Mouse (Mus musculus) limb, embryonic 10.5 days (tissue): Measurements from ENCODE around the gene Ugt1a1. TPM values are rescaled to one million over a fixed set of nuclear protein-coding genes. Genes with fewer than 3 reads are reported as not detected.

Experiments used
- DNase-seq: peaks from one replicate; pipeline ENCODE4 v3.0.0-alpha.2; 2017; ENCODE audit warnings: low spot score
- H3K27ac ChIP-seq: fragments of 300-500 bp; sonication (generic); 2 replicates; pipeline ENCODE4 v1.5.1; 2016; ENCODE audit warnings: mild to moderate bottlenecking
- H3K27me3 ChIP-seq: fragments of 300-500 bp; sonication (generic); 2 replicates; pipeline ENCODE4 v1.6.1; 2016; ENCODE audit warnings: low read depth, mild to moderate bottlenecking; ENCODE audit not compliant: poor library complexity, severe bottlenecking
- H3K36me3 ChIP-seq: fragments of 300-500 bp; sonication (generic); 2 replicates; pipeline ENCODE4 v1.6.1; 2016; ENCODE audit warnings: mild to moderate bottlenecking, moderate library complexity
- H3K4me1 ChIP-seq: fragments of 300-500 bp; sonication (generic); 2 replicates; pipeline ENCODE4 v1.6.1; 2016
- H3K4me3 ChIP-seq: fragments of 300-500 bp; sonication (generic); 2 replicates; pipeline ENCODE4 v1.5.1; 2016; ENCODE audit warnings: mild to moderate bottlenecking, moderate library complexity
- H3K9me3 ChIP-seq: fragments of 300-500 bp; sonication (generic); replicated peaks from 2 replicates; pipeline ENCODE4 v1.6.1; 2016; ENCODE audit warnings: mild to moderate bottlenecking
- WGBS: fragments of 180-500 bp; shearing (Covaris S2); methylation state at CpG from one replicate; pipeline ENCODE4 v1.1.7; 2016; 5-methylcytosine and 5-hydroxymethylcytosine counted together
- polyA plus RNA-seq: library from polyadenylated mRNA; unstranded; fragments of >200 nt; fragmentation: Nextera tagmentation; extraction: Ambion mirVana; gene quantifications from 2 replicates; pipeline ENCODE4 v1.2.1, GENCODE M21; 2016

The Ugt1a1 gene
- polyA plus RNA-seq, 1 experiment from 2014 or later, result not detected

GRCm38 (mm10) chr1:88258361-88258760 is 46.6 kb downstream of the Ugt1a1 start:
- Histone ChIP-seq H3K36me3 (peaks cover 40% of the 10 kb centered on the region), H3K27me3 (no peaks in the 10 kb centered on the region), H3K27ac (no peak overlapping the region), H3K9me3 (peaks cover 68% of the 10 kb centered on the region), H3K4me1 (no peaks in the 10 kb centered on the region), H3K4me3 (no peak overlapping the region)
- no peak for DNase-seq
- WGBS, result 71% methylated on average over 6 of the region's 6 CpGs

DNA sequence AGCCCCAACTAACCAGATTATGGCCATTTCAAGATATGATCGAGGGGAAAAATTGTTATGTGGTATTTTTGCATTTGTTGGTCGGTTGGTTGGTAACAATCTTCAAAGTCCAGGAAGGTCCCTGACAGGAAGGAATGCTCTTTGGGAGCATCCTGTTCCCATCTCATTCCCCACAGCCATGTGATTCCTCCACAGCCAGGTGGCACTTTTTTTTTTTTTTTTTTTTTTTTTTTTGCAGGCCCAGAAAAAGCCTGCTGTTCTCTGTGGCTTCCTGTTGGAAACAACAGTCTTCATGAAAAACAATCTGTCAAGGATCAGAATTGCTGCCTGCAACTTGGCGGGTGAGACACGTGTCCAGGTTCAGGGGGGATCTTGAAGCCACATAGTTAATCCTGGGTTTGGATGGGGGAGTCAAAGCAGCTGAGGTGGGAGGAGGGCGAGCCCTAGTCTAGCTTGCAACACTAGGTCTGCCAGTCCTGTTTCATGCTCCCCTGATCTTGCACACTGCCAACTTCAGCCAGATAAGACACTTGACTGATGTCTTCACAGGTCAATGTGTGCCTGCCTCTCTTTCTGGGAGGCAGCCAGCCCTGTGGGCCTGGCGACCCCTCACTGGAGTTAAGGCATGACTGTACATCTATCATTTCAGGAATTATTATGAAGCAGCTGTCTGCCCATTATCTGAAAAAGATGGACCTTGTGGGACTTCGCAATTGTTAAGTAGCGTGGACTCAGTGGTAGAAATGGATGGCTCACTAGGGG is 47.3 kb downstream of the Ugt1a1 start:
- Histone ChIP-seq H3K4me3 (no peak overlapping the region), H3K27ac (no peak overlapping the region), H3K36me3 (peaks cover 47% of the 10 kb centered on the region), H3K9me3 (peaks cover 68% of the 10 kb centered on the region), H3K27me3 (no peaks in the 10 kb centered on the region), H3K4me1 (no peaks in the 10 kb centered on the region)
- 80% methylated on average over 8 of the region's 8 CpGs for WGBS
- peak; percentile 68 for DNase-seq

DNA sequence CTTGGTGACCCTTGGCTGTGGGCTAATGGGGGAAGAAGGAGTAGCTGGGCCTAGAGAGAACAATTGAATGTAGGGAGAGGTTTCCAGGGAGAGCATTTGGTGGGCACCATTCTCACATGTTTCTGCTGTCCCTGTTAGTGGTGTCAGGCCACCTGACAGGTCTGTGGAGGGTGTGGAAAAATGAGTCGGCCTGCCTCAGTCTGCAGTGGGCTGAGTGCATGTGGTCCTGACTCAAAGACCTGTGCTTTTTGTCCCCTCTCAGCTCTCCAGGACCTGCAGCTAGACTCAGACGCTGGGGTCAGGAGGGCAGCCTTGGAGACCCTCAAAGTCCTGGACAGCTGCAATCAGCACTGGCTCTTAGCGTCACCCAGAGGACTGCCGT is 47.9 kb downstream of the Ugt1a1 start:
- H3K4me3 ChIP-seq, result no peak overlapping the region
- peaks cover 53% of the 10 kb centered on the region for H3K36me3 ChIP-seq
- H3K27me3 ChIP-seq, result no peaks in the 10 kb centered on the region
- DNase-seq, result no peak
- WGBS, result 78% methylated on average over 4 of the region's 4 CpGs
- H3K27ac ChIP-seq, result no peak overlapping the region
- peaks cover 63% of the 10 kb centered on the region for H3K9me3 ChIP-seq
- H3K4me1 ChIP-seq, result no peaks in the 10 kb centered on the region

DNA sequence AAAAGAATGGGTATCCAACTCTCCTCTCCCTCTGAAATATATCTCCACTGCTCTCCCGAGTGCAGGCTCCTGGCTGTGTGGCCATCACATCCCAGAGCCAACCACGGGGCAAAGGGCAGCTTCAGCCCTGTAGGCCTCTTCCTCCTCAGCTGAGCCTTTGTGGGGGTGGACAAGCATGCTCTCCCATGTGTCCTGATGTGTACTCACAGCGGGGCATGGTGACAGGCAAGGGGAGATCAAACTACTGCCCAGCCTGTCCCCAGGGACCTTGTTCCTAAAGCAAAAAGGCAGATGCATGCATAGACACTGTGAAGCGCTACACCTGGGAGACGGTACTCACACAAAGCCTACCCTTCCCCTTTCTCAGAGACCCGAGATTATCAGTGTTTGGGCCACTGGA is 48.4 kb downstream of the Ugt1a1 start:
- no peaks in the 10 kb centered on the region for H3K27me3 ChIP-seq
- DNase-seq, result no peak
- no peaks in the 10 kb centered on the region for H3K4me1 ChIP-seq
- WGBS, result 86% methylated on average over 6 of the region's 6 CpGs
- no peak overlapping the region for H3K27ac ChIP-seq
- no peak overlapping the region for H3K4me3 ChIP-seq
- H3K9me3 ChIP-seq, result peaks cover 58% of the 10 kb centered on the region
- peaks cover 58% of the 10 kb centered on the region for H3K36me3 ChIP-seq

- H3K27ac ChIP-seq, result no peak overlapping the region
- H3K4me1 ChIP-seq, result no peaks in the 10 kb centered on the region
- WGBS, result 85% methylated on average over 10 of the region's 10 CpGs
- no peaks in the 10 kb centered on the region for H3K27me3 ChIP-seq
- H3K9me3 ChIP-seq, result peaks cover 52% of the 10 kb centered on the region
- peaks cover 64% of the 10 kb centered on the region for H3K36me3 ChIP-seq
- no peak for DNase-seq
- no peak overlapping the region for H3K4me3 ChIP-seq
These were observed 49.0 kb downstream of the Ugt1a1 start for GRCm38 (mm10) chr1:88260604-88261377.

GRCm38 (mm10) chr1:88261706-88262105 is 49.9 kb downstream of the Ugt1a1 start:
- H3K36me3 ChIP-seq, result peaks cover 73% of the 10 kb centered on the region
- WGBS, result 91% methylated on average over 7 of the region's 7 CpGs
- H3K27me3 ChIP-seq, result no peaks in the 10 kb centered on the region
- no peak overlapping the region for H3K27ac ChIP-seq
- no peaks in the 10 kb centered on the region for H3K4me1 ChIP-seq
- peaks cover 45% of the 10 kb centered on the region for H3K9me3 ChIP-seq
- DNase-seq, result no peak
- H3K4me3 ChIP-seq, result no peak overlapping the region

- DNase-seq, result peak; percentile 65
- WGBS, result 91% methylated on average over 4 of the region's 4 CpGs
These were observed 50.5 kb downstream of the Ugt1a1 start for GRCm38 (mm10) chr1:88262255-88262654.

DNA sequence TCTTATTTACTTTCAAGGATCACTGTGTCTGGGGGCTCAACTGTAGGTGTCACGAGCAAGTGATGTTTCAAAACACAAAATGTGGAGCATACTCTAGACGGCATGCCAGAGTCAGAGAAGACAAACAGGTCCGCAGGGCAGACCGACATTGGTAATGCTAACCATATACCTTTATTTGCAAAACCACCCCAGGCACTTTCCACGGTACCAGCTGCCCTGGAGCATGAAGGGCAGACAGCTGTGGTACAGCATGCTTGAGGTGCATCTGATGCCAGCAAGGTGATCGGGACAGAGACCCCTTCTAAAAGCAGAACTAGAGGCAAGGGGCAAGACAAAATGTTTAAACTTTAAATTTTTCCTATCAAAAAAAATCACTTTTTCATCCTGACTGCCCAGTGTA is 51.2 kb downstream of the Ugt1a1 start:
- H3K27ac ChIP-seq, result no peak overlapping the region
- peaks cover 38% of the 10 kb centered on the region for H3K9me3 ChIP-seq
- WGBS, result 78% methylated on average over 6 of the region's 6 CpGs
- DNase-seq, result no peak
- peaks cover 86% of the 10 kb centered on the region for H3K36me3 ChIP-seq
- no peaks in the 10 kb centered on the region for H3K4me1 ChIP-seq
- no peak overlapping the region for H3K4me3 ChIP-seq
- H3K27me3 ChIP-seq, result no peaks in the 10 kb centered on the region

More at GRCm38 (mm10) chr1:88262255-88262654, 50.5 kb downstream of the Ugt1a1 start:
- Histone ChIP-seq H3K4me3 (no peak overlapping the region), H3K27me3 (no peaks in the 10 kb centered on the region), H3K9me3 (peaks cover 43% of the 10 kb centered on the region), H3K4me1 (no peaks in the 10 kb centered on the region), H3K36me3 (peaks cover 79% of the 10 kb centered on the region), H3K27ac (no peak overlapping the region)

DNA sequence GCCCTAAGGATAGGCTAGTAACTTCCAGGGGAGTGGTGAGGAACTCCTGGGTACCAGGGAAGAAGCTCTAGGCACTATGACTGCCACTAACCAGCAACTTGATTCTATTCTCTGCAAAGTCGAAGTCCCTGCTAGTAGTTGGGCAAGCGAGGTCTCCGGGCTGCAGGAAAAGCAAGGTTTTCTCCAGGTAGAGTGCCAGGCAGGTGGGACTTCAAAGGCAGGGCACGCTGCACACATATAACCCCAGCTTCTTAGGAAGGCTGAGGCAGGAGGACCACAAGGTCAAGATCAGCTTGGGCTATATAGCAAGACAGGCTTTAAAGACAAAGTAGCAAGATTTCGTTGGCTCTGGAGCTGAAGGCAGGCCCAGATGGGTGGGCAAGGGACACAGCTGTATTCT is 52.0 kb downstream of the Ugt1a1 start:
- 91% methylated on average over 5 of the region's 5 CpGs for WGBS
- Histone ChIP-seq H3K36me3 (peaks cover 94% of the 10 kb centered on the region), H3K4me3 (no peak overlapping the region), H3K27ac (no peak overlapping the region), H3K27me3 (no peaks in the 10 kb centered on the region), H3K9me3 (peaks cover 32% of the 10 kb centered on the region; the same call in 1 of the 2 replicates), H3K4me1 (no peaks in the 10 kb centered on the region)
- no peak for DNase-seq

DNA sequence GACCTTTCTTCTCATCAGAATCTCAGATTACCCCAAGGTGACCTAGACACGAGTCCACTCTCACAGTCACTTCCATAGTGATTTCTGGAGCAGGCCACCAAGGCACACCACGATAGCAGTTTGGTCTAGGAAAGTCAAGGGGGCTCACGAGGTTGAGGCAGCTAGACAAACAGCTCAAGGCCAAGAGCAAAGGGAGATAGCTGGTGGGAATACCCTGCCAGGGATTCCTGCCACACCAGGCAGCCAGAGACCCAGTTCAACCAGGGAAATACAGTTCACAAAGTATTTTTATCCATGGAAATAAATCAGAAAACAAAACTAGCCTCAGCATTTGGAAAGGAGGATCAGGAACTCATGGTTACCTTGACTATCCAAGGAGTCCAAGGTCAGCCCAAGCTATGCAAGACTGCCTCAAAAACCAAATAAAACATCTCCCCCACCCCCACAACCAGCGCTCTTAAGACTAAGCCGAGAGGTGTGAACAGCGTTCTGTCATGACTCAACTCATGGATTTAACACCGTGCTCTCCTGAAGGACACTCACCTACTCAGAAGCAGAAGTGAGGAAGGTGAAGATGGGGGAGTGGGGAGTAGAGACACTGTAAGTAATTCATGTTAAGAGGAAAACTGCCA is 52.6 kb downstream of the Ugt1a1 start:
- 90% methylated on average over 7 of the region's 7 CpGs for WGBS
- no peak overlapping the region for H3K27ac ChIP-seq
- no peak overlapping the region for H3K4me3 ChIP-seq
- H3K4me1 ChIP-seq, result no peaks in the 10 kb centered on the region
- H3K36me3 ChIP-seq, result peaks cover 100% of the 10 kb centered on the region
- DNase-seq, result no peak
- H3K9me3 ChIP-seq, result peaks cover 29% of the 10 kb centered on the region; the same call in 1 of the 2 replicates
- H3K27me3 ChIP-seq, result no peaks in the 10 kb centered on the region

GRCm38 (mm10) chr1:88264869-88265240 is 53.1 kb downstream of the Ugt1a1 start:
- WGBS, result 78% methylated on average over 4 of the region's 4 CpGs
- peaks cover 25% of the 10 kb centered on the region; the same call in 1 of the 2 replicates for H3K9me3 ChIP-seq

GRCm38 (mm10) chr1:88266123-88266522 is 54.4 kb downstream of the Ugt1a1 start:
- Histone ChIP-seq H3K9me3 (0 out of 2 replicates have a peak, but pooled peaks cover 16% of the 10 kb centered on the region), H3K27ac (no peak overlapping the region), H3K4me3 (no peak overlapping the region), H3K27me3 (no peaks in the 10 kb centered on the region), H3K36me3 (peaks cover 96% of the 10 kb centered on the region), H3K4me1 (no peaks in the 10 kb centered on the region)
- no peak for DNase-seq
- WGBS, result 90% methylated on average over 13 of the region's 13 CpGs

More at GRCm38 (mm10) chr1:88264869-88265240, 53.1 kb downstream of the Ugt1a1 start:
- no peak for DNase-seq
- Histone ChIP-seq H3K36me3 (peaks cover 100% of the 10 kb centered on the region), H3K4me1 (no peaks in the 10 kb centered on the region), H3K27ac (no peak overlapping the region), H3K4me3 (no peak overlapping the region), H3K27me3 (no peaks in the 10 kb centered on the region)

DNA sequence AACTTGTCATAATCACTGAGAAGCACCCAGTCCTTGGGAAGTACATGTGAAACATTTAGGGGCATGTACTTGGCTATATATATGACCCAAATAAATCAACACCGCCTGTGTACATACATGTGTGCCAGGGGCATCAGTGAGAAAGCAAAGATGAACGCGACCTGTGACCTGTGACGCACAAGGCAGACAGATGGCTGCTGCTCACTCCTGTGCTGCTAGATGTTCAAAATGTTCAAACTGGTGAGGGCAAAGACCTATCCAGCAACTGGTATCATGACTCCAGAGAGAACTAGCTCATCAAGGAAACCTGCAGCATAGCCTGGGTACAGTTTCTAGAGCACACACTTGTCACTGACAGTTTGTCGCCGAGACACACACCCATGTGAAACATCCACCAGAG is 55.7 kb downstream of the Ugt1a1 start:
- Histone ChIP-seq H3K4me1 (no peaks in the 10 kb centered on the region), H3K4me3 (no peak overlapping the region), H3K27ac (no peak overlapping the region), H3K27me3 (no peaks in the 10 kb centered on the region), H3K36me3 (peaks cover 96% of the 10 kb centered on the region), H3K9me3 (0 out of 2 replicates have a peak, but pooled peaks cover 14% of the 10 kb centered on the region)
- DNase-seq, result no peak
- WGBS, result 94% methylated on average over 6 of the region's 6 CpGs
